Mouse (Mus musculus) MEL (cell line): ENCODE results near the gene Ascl1.

Source experiments
- CHD1 ChIP-seq: IDR thresholded peaks from 2 replicates; pipeline ENCODE4 v1.6.1; 2012; ENCODE audit warnings: low read depth, mild to moderate bottlenecking, inconsistent platforms, low read length, improper control_type of control experiment
- CHD2 ChIP-seq: IDR thresholded peaks from 2 replicates; pipeline ENCODE4 v1.6.1; 2011; ENCODE audit warnings: low read length, improper control_type of control experiment
- CTCF ChIP-seq, 3 experiments: IDR thresholded peaks in 2 of 3; conservative IDR thresholded peaks in 1 of 3; 2 replicates each; pipeline ENCODE4 v1.5.1; 2011 to 2012; ENCODE audit warnings: low read length in 3 of 3, low read depth in 2 of 3, mild to moderate bottlenecking in 2 of 3, improper control_type of control experiment in 1 of 3, inconsistent platforms in 1 of 3, mixed read lengths in 1 of 3, moderate library complexity in 1 of 3; ENCODE audit not compliant: control insufficient read depth in 1 of 3, insufficient read depth in 1 of 3, poor library complexity in 1 of 3, severe bottlenecking in 1 of 3
- HCFC1 ChIP-seq: IDR thresholded peaks from 2 replicates; pipeline ENCODE4 v1.6.1; 2012; ENCODE audit warnings: low read depth, mild to moderate bottlenecking, inconsistent platforms, low read length, improper control_type of control experiment, moderate library complexity
- KAT2A ChIP-seq: conservative IDR thresholded peaks from 2 replicates; pipeline ENCODE4 v1.6.1; 2012; ENCODE audit warnings: low read depth, low read length, improper control_type of control experiment, inconsistent platforms
- MYB ChIP-seq: IDR thresholded peaks from 2 replicates; pipeline ENCODE4 v1.6.1; 2011; ENCODE audit warnings: mild to moderate bottlenecking, low read depth, low read length, improper control_type of control experiment
- POLR2A ChIP-seq, 2 experiments: IDR thresholded peaks; 2 replicates each; pipeline ENCODE4 v1.6.1; 2011 to 2012; ENCODE audit warnings: low read length in 2 of 2, mild to moderate bottlenecking in 2 of 2, control low read depth in 1 of 2, improper control_type of control experiment in 1 of 2, low read depth in 1 of 2, moderate library complexity in 1 of 2; ENCODE audit not compliant: control insufficient read depth in 1 of 2, insufficient read depth in 1 of 2, poor library complexity in 1 of 2
- TBP ChIP-seq: IDR thresholded peaks from 2 replicates; pipeline ENCODE4 v1.8.0; 2011; ENCODE audit warnings: low read depth, low read length, improper control_type of control experiment
- ZC3H11A ChIP-seq: IDR thresholded peaks from 2 replicates; pipeline ENCODE4 v1.6.1; 2012; ENCODE audit warnings: low read depth, mild to moderate bottlenecking, inconsistent platforms, low read length, improper control_type of control experiment

- no peak for TF ChIP-seq POLR2A (IDR thresholded peaks at IDR 0.05; ENCODE audit: control insufficient read depth in 1 of 2, insufficient read depth in 1 of 2, low read depth in 1 of 2, low read length in 2 of 2, poor library complexity in 1 of 2)
- no peak for TF ChIP-seq HCFC1
- no peak for TF ChIP-seq TBP
- no peak for TF ChIP-seq MYB
- TF ChIP-seq CHD1, result no peak
- no peak for TF ChIP-seq CHD2
- TF ChIP-seq CTCF (IDR thresholded peaks at IDR 0.05 in 2 of 3, conservative IDR thresholded peaks at IDR 0.05 in 1 of 3; ENCODE audit: control insufficient read depth in 1 of 3, insufficient read depth in 1 of 3, low read depth in 2 of 3, low read length in 3 of 3, poor library complexity in 1 of 3, severe bottlenecking in 1 of 3), result no peak
- no peak for TF ChIP-seq KAT2A
- TF ChIP-seq ZC3H11A, result no peak
Measured at GRCm38 (mm10) chr10:87502283-87502682, 8.8 kb upstream of the Ascl1 start.
